Mouse (Mus musculus): ENCODE data around the gene Gstp2. TPM values are rescaled to one million over a fixed set of nuclear protein-coding genes. Genes with fewer than 3 reads are reported as not detected.
A peak's percentile ranks its signal among the peaks of the same experiment; 100 is the strongest.

Gstp2 gene
- polyA plus RNA-seq, 1 experiment from 2014 or later, result 2.9 TPM

- DNase-seq (ENCODE audit: low spot score), result no peak
- no peaks in the 10 kb centered on the region for H3K9me3 ChIP-seq (ENCODE audit: control insufficient read depth, low read length)
- no peak overlapping the region for H3K27ac ChIP-seq (ENCODE audit: low read depth, low read length)
- no peaks in the 10 kb centered on the region for H3K27me3 ChIP-seq (ENCODE audit: control insufficient read depth, insufficient read depth, low read length)
- WGBS, result 19% methylated on average over 9 of the region's 9 CpGs
- H3K4me1 ChIP-seq (replicated peaks; ENCODE audit: control insufficient read depth, insufficient read depth, low read length), result peaks cover 3% of the 10 kb centered on the region; the same call in 1 of the 2 replicates
- peak; percentile 41; the same call in 1 of the 2 replicates for ATAC-seq (ENCODE audit: low FRiP score)
- H3K4me2 ChIP-seq (replicated peaks; ENCODE audit: low read depth, low read length), result peak overlapping the region; percentile 23; the same call in 1 of the 2 replicates
- 0 out of 2 replicates have a peak overlapping the region, but pooled peaks have one; percentile 37 for H3K9ac ChIP-seq (ENCODE audit: low read depth, low read length)
- H3K36me3 ChIP-seq (ENCODE audit: control insufficient read depth, insufficient read depth, low read length), result peaks cover 6% of the 10 kb centered on the region; the same call in 1 of the 2 replicates
- H3K4me3 ChIP-seq (ENCODE audit: low read depth, low read length), result peak overlapping the region; percentile 61
These were observed 32.8 kb downstream of the Gstp2 start for GRCm38 (mm10) chr19:4013066-4013465.

- peak within 1 kb of the TSS; percentile 56 for H3K4me2 ChIP-seq (replicated peaks; ENCODE audit: low read depth, low read length)
- ATAC-seq (ENCODE audit: low FRiP score), result peak; percentile 99
- peak; percentile 98 for DNase-seq (ENCODE audit: low spot score)
- no peaks in the 10 kb centered on the region for H3K9me3 ChIP-seq (ENCODE audit: control insufficient read depth, low read length)
- peaks cover 6% of the 10 kb centered on the region; the same call in 1 of the 2 replicates for H3K36me3 ChIP-seq (ENCODE audit: control insufficient read depth, insufficient read depth, low read length)
- H3K27me3 ChIP-seq (ENCODE audit: control insufficient read depth, insufficient read depth, low read length), result no peaks in the 10 kb centered on the region
- H3K4me1 ChIP-seq (replicated peaks; ENCODE audit: control insufficient read depth, insufficient read depth, low read length), result peaks cover 3% of the 10 kb centered on the region; the same call in 1 of the 2 replicates
- peak within 1 kb of the TSS; percentile 63 for H3K9ac ChIP-seq (ENCODE audit: low read depth, low read length)
- H3K27ac ChIP-seq (ENCODE audit: low read depth, low read length), result no peak within 1 kb of the TSS
- peak within 1 kb of the TSS; percentile 61 for H3K4me3 ChIP-seq (ENCODE audit: low read depth, low read length)
- under 1% methylated on average over 45 of the region's 45 CpGs for WGBS
These were observed 33.3 kb downstream of the Gstp2 start, which contains the start of gene Ndufv1 for GRCm38 (mm10) chr19:4012432-4013022. TSS of gene Ndufv1 (minus strand) at chr19:4012806.

- Histone ChIP-seq H3K4me1 (replicated peaks; ENCODE audit: control insufficient read depth, insufficient read depth, low read length) (peaks cover 3% of the 10 kb centered on the region; the same call in 1 of the 2 replicates), H3K27ac (ENCODE audit: low read depth, low read length) (no peak overlapping the region), H3K9ac (ENCODE audit: low read depth, low read length) (no peak overlapping the region), H3K9me3 (ENCODE audit: control insufficient read depth, low read length) (no peaks in the 10 kb centered on the region), H3K4me2 (replicated peaks; ENCODE audit: low read depth, low read length) (no peak overlapping the region), H3K27me3 (ENCODE audit: control insufficient read depth, insufficient read depth, low read length) (no peaks in the 10 kb centered on the region), H3K4me3 (ENCODE audit: low read depth, low read length) (no peak overlapping the region), H3K36me3 (ENCODE audit: control insufficient read depth, insufficient read depth, low read length) (peaks cover 6% of the 10 kb centered on the region; the same call in 1 of the 2 replicates)
- ATAC-seq (ENCODE audit: low FRiP score) (no peak), DNase-seq (ENCODE audit: low spot score) (no peak)
- WGBS, result 98% methylated on average over 5 of the region's 5 CpGs
These were observed 34.7 kb downstream of the Gstp2 start for GRCm38 (mm10) chr19:4011086-4011485.

- no peak for DNase-seq (ENCODE audit: low spot score)
- ATAC-seq (ENCODE audit: low FRiP score), result no peak
- no peak overlapping the region for H3K4me2 ChIP-seq (replicated peaks; ENCODE audit: low read depth, low read length)
- WGBS, result 98% methylated on average over 8 of the region's 8 CpGs
- H3K9me3 ChIP-seq (ENCODE audit: control insufficient read depth, low read length), result no peaks in the 10 kb centered on the region
- no peak overlapping the region for H3K4me3 ChIP-seq (ENCODE audit: low read depth, low read length)
- peaks cover 3% of the 10 kb centered on the region for H3K4me1 ChIP-seq (replicated peaks; ENCODE audit: control insufficient read depth, insufficient read depth, low read length)
- H3K27ac ChIP-seq (ENCODE audit: low read depth, low read length), result no peak overlapping the region
- no peaks in the 10 kb centered on the region for H3K27me3 ChIP-seq (ENCODE audit: control insufficient read depth, insufficient read depth, low read length)
- H3K9ac ChIP-seq (ENCODE audit: low read depth, low read length), result no peak overlapping the region
- peaks cover 6% of the 10 kb centered on the region; the same call in 1 of the 2 replicates for H3K36me3 ChIP-seq (ENCODE audit: control insufficient read depth, insufficient read depth, low read length)
These were observed 39.9 kb downstream of the Gstp2 start for GRCm38 (mm10) chr19:4005971-4006370.

GRCm38 (mm10) chr19:4005091-4005490 lies 40.7 kb downstream of the Gstp2 start:
- Histone ChIP-seq H3K9ac (ENCODE audit: low read depth, low read length) (no peak overlapping the region), H3K9me3 (ENCODE audit: control insufficient read depth, low read length) (no peaks in the 10 kb centered on the region), H3K27me3 (ENCODE audit: control insufficient read depth, insufficient read depth, low read length) (no peaks in the 10 kb centered on the region), H3K4me2 (replicated peaks; ENCODE audit: low read depth, low read length) (no peak overlapping the region), H3K4me3 (ENCODE audit: low read depth, low read length) (no peak overlapping the region), H3K27ac (ENCODE audit: low read depth, low read length) (no peak overlapping the region), H3K36me3 (ENCODE audit: control insufficient read depth, insufficient read depth, low read length) (peaks cover 6% of the 10 kb centered on the region; the same call in 1 of the 2 replicates), H3K4me1 (replicated peaks; ENCODE audit: control insufficient read depth, insufficient read depth, low read length) (peaks cover 3% of the 10 kb centered on the region)
- no peak for ATAC-seq (ENCODE audit: low FRiP score)
- 93% methylated on average over 9 of the region's 9 CpGs for WGBS
- no peak for DNase-seq (ENCODE audit: low spot score)

GRCm38 (mm10) chr19:4004331-4004730 lies 41.5 kb downstream of the Gstp2 start:
- ATAC-seq (ENCODE audit: low FRiP score) (no peak), DNase-seq (ENCODE audit: low spot score) (no peak)
- H3K27me3 ChIP-seq (ENCODE audit: control insufficient read depth, insufficient read depth, low read length), result no peaks in the 10 kb centered on the region
- H3K27ac ChIP-seq (ENCODE audit: low read depth, low read length), result no peak overlapping the region
- no peak overlapping the region for H3K9ac ChIP-seq (ENCODE audit: low read depth, low read length)
- no peak overlapping the region for H3K4me2 ChIP-seq (replicated peaks; ENCODE audit: low read depth, low read length)
- H3K9me3 ChIP-seq (ENCODE audit: control insufficient read depth, low read length), result no peaks in the 10 kb centered on the region
- H3K36me3 ChIP-seq (ENCODE audit: control insufficient read depth, insufficient read depth, low read length), result 0 out of 2 replicates have a peak, but pooled peaks cover 3% of the 10 kb centered on the region
- 83% methylated on average over 15 of the region's 15 CpGs for WGBS
- no peak overlapping the region for H3K4me3 ChIP-seq (ENCODE audit: low read depth, low read length)
- peaks cover 3% of the 10 kb centered on the region for H3K4me1 ChIP-seq (replicated peaks; ENCODE audit: control insufficient read depth, insufficient read depth, low read length)

GRCm38 (mm10) chr19:4003641-4004040 lies 42.2 kb downstream of the Gstp2 start:
- 81% methylated on average over 12 of the region's 12 CpGs for WGBS
- no peak overlapping the region for H3K4me3 ChIP-seq (ENCODE audit: low read depth, low read length)
- no peak overlapping the region for H3K27ac ChIP-seq (ENCODE audit: low read depth, low read length)
- DNase-seq (ENCODE audit: low spot score) (no peak), ATAC-seq (ENCODE audit: low FRiP score) (no peak)
- no peak overlapping the region for H3K4me2 ChIP-seq (replicated peaks; ENCODE audit: low read depth, low read length)
- H3K4me1 ChIP-seq (replicated peaks; ENCODE audit: control insufficient read depth, insufficient read depth, low read length), result peaks cover 3% of the 10 kb centered on the region
- H3K36me3 ChIP-seq (ENCODE audit: control insufficient read depth, insufficient read depth, low read length), result 0 out of 2 replicates have a peak, but pooled peaks cover 3% of the 10 kb centered on the region
- H3K9ac ChIP-seq (ENCODE audit: low read depth, low read length), result no peak overlapping the region
- no peaks in the 10 kb centered on the region for H3K9me3 ChIP-seq (ENCODE audit: control insufficient read depth, low read length)
- H3K27me3 ChIP-seq (ENCODE audit: control insufficient read depth, insufficient read depth, low read length), result no peaks in the 10 kb centered on the region

- WGBS, result 71% methylated on average over 1 of the region's 1 CpGs
- Histone ChIP-seq H3K9ac (ENCODE audit: low read depth, low read length) (no peak within 1 kb of the TSS), H3K4me2 (replicated peaks; ENCODE audit: low read depth, low read length) (no peak within 1 kb of the TSS), H3K4me3 (ENCODE audit: low read depth, low read length) (no peak within 1 kb of the TSS), H3K9me3 (ENCODE audit: control insufficient read depth, low read length) (no peaks in the 10 kb centered on the region), H3K4me1 (replicated peaks; ENCODE audit: control insufficient read depth, insufficient read depth, low read length) (peaks cover 3% of the 10 kb centered on the region), H3K27ac (ENCODE audit: low read depth, low read length) (no peak within 1 kb of the TSS), H3K27me3 (ENCODE audit: control insufficient read depth, insufficient read depth, low read length) (no peaks in the 10 kb centered on the region), H3K36me3 (ENCODE audit: control insufficient read depth, insufficient read depth, low read length) (no peaks in the 10 kb centered on the region)
- ATAC-seq (ENCODE audit: low FRiP score) (no peak), DNase-seq (ENCODE audit: low spot score) (no peak)
These were observed 42.7 kb downstream of the Gstp2 start, which contains the start of gene Doc2g for GRCm38 (mm10) chr19:4003112-4003511. TSS of gene Doc2g (plus strand) at chr19:4003313.

- WGBS, result 90% methylated on average over 5 of the region's 5 CpGs
- Histone ChIP-seq H3K9ac (ENCODE audit: low read depth, low read length) (no peak overlapping the region; the same call in 1 of the 2 replicates), H3K27me3 (ENCODE audit: control insufficient read depth, insufficient read depth, low read length) (no peaks in the 10 kb centered on the region), H3K9me3 (ENCODE audit: control insufficient read depth, low read length) (no peaks in the 10 kb centered on the region), H3K27ac (ENCODE audit: low read depth, low read length) (no peak overlapping the region), H3K4me3 (ENCODE audit: low read depth, low read length) (no peak overlapping the region), H3K4me1 (replicated peaks; ENCODE audit: control insufficient read depth, insufficient read depth, low read length) (peaks cover 3% of the 10 kb centered on the region), H3K36me3 (ENCODE audit: control insufficient read depth, insufficient read depth, low read length) (no peaks in the 10 kb centered on the region), H3K4me2 (replicated peaks; ENCODE audit: low read depth, low read length) (no peak overlapping the region)
- no peak for DNase-seq (ENCODE audit: low spot score)
- no peak for ATAC-seq (ENCODE audit: low FRiP score)
These were observed 44.1 kb downstream of the Gstp2 start for GRCm38 (mm10) chr19:4001752-4002151.
